Mouse (Mus musculus) bone marrow, adult 2 months (tissue): Measurements from ENCODE around the gene Nyap1. TPM values are rescaled to one million over a fixed set of nuclear protein-coding genes. Genes with fewer than 3 reads are reported as not detected.
"Not testable (repeated sequence)": the region's sequence is repeated elsewhere in the genome, so short reads cannot be mapped to it uniquely, and the experiment has no call there.

Source experiments
- H3K27ac ChIP-seq: fragments of 200-500 bp; 2 replicates; pipeline ENCODE4 v1.5.1; 2012; ENCODE audit warnings: low read depth, mild to moderate bottlenecking, control low read depth, inconsistent platforms, low read length; ENCODE audit not compliant: control insufficient read depth, poor library complexity, insufficient read depth
- H3K4me1 ChIP-seq: fragments of 200-500 bp; 2 replicates; pipeline ENCODE4 v1.6.1; 2011; ENCODE audit warnings: low read length; ENCODE audit not compliant: control insufficient read depth, insufficient read depth
- H3K4me3 ChIP-seq: fragments of 200-500 bp; replicated peaks from 2 replicates; pipeline ENCODE3; 2011; ENCODE audit warnings: mild to moderate bottlenecking, low read depth, low read length, control low read depth; ENCODE audit not compliant: control insufficient read depth
- CTCF ChIP-seq: fragments of 200-500 bp; IDR thresholded peaks from 2 replicates; pipeline ENCODE4 v1.5.1; 2011; ENCODE audit warnings: low read length, control low read depth; ENCODE audit not compliant: control insufficient read depth, insufficient read depth
- POLR2A ChIP-seq: fragments of 200-500 bp; IDR thresholded peaks from 2 replicates; pipeline ENCODE4 v1.6.1; 2011; ENCODE audit warnings: low read depth, mild to moderate bottlenecking, control low read depth, low read length, borderline replicate concordance; ENCODE audit not compliant: control insufficient read depth
- whole genome bisulfite sequencing: fragments of 180-500 bp; shearing (Covaris S2); methylation state at CpG from one replicate; pipeline ENCODE4 v1.1.7; 2018; 5-methylcytosine and 5-hydroxymethylcytosine counted together
- polyA plus RNA-seq: library from polyadenylated mRNA; stranded (reverse); fragments of >200 nt; gene quantifications from 2 replicates; pipeline ENCODE4 v1.2.4, GENCODE M21; 2011; ENCODE audit warnings: low replicate concordance; ENCODE audit not compliant: missing spikeins, insufficient read depth, insufficient read length

The Nyap1 gene
- polyA plus RNA-seq, 1 experiment, result 1.9 TPM

- no peak for TF ChIP-seq POLR2A
- no peak for TF ChIP-seq CTCF
- WGBS, result 75% methylated on average over 6 of the region's 6 CpGs
- no peak overlapping the region for H3K27ac ChIP-seq
Observed at GRCm38 (mm10) chr5:137726767-137727166, 14.6 kb downstream of the Nyap1 start.

DNA sequence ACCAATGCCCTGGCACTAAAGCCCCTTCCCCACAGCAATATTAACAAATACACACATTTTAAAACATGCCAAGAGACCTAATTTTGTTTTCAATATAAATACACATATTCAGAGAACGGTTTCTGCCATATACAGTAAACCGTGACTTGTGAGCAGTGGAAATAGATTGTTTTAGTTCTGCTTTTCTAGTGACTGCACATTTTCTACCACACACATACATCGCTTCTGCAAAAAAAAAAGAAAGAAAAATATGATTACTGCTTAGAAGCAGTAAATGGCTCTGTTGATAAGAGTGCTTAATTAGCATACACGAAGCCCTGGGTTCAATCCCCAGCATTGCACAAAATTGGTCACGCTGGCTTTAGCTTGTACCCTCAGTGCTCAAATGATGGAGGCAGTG is 17.6 kb downstream of the Nyap1 start:
- Histone ChIP-seq H3K4me3 (no peak overlapping the region), H3K4me1 (peaks cover 3% of the 10 kb centered on the region; the same call in 1 of the 2 replicates), H3K27ac (peak overlapping the region; percentile 31; the same call in 1 of the 2 replicates)
- WGBS, result 7% methylated on average over 5 of the region's 5 CpGs
- no peak for TF ChIP-seq CTCF
- TF ChIP-seq POLR2A, result no peak

More at GRCm38 (mm10) chr5:137726767-137727166, 14.6 kb downstream of the Nyap1 start:
- no peaks in the 10 kb centered on the region for H3K4me1 ChIP-seq
- no peak overlapping the region for H3K4me3 ChIP-seq

DNA sequence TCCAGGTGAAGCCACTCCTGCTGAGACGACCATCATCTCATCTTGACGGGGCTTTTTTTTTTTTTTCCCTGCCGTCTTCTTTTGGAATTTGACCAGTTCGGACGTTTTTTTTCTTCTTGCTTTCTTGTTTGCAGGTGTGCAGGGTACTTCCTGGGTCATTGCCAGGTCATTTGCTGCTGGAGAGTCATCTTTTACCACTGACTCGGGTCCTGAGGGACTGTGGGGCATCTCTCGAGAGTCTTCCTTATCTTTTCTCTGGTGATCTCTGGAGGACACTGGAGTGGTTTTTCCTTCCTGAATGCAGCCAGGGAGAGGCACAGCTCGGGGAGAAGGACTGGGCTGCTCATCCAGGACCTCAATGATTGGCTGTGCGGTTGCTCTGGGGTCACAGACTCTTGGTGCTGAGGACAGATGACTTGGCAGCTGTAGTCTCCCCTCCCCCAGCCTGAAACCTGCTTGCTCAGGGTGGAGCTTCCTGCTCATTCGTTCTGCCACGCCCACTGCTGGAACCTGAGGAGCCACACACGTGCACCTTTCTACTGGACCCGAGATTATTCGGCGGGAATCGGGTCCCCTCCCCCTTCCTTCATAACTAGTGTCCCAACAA is 20.7 kb downstream of the Nyap1 start:
- H3K4me1 ChIP-seq, H3K4me3 ChIP-seq, H3K27ac ChIP-seq: not testable (repeated sequence)
- WGBS, result 10% methylated on average over 11 of the region's 16 CpGs

DNA sequence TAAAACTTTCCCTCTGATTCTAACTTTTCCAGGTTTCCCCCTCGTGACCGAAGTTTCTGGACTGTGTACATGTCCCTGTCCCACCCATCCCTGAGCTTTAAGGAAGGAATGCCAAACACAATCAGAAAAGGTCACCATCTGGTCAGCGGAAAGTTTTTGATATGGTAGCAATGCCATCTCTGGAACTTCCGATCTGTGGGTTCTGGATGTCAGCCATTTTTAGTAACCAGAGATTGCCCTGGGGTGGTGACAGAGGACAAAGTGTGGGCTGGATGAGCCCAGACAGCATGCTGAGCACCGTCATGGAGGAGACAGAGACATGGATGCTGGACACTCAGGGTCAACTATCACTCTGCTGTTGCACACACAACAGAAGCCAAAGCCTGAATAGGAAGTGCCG is 22.3 kb downstream of the Nyap1 start:
- H3K4me3 ChIP-seq, result no peak overlapping the region
- peaks cover 3% of the 10 kb centered on the region; the same call in 1 of the 2 replicates for H3K4me1 ChIP-seq
- TF ChIP-seq CTCF (no peak), POLR2A (no peak)
- no peak overlapping the region for H3K27ac ChIP-seq
- 59% methylated on average over 6 of the region's 6 CpGs for WGBS

DNA sequence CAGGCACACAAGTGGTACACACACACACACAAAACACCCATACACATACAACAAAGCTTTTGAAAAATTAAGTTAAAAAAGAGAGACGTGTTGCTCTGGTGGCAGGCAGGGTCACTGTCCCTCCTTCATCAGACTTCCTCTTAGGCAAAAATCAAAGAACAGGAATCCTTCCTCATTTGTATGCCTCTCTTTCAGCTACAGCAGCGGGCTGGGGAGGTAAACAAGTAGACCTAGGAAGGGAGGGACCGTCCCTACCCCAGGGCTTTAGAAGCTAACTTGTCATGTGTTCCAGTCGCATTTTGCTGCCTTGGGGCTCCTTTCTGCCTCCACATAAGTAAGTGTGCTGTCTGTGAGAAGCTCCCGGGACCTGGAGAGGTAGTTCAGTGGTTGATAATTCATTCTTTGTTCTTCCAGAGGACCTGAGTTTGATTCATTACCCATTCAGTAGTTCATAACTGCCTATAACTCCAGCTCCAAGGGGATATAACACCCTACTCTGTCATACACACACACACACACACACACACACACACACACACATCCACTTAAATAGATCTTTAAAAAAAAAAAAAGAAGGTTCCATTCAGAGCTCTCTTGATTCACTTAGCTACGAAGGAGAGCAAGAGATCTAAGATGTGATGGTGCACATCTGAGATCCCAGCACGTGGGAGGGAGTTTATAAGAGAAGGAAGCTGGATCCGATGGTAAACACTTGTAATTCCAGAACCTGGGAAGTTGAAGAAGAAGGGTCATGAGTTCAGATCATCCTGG is 23.2 kb downstream of the Nyap1 start:
- no peak overlapping the region for H3K4me3 ChIP-seq
- 35% methylated on average over 8 of the region's 8 CpGs for WGBS
- TF ChIP-seq CTCF (no peak), POLR2A (no peak)
- H3K4me1 ChIP-seq, result peaks cover 3% of the 10 kb centered on the region; the same call in 1 of the 2 replicates
- H3K27ac ChIP-seq, result no peak overlapping the region

DNA sequence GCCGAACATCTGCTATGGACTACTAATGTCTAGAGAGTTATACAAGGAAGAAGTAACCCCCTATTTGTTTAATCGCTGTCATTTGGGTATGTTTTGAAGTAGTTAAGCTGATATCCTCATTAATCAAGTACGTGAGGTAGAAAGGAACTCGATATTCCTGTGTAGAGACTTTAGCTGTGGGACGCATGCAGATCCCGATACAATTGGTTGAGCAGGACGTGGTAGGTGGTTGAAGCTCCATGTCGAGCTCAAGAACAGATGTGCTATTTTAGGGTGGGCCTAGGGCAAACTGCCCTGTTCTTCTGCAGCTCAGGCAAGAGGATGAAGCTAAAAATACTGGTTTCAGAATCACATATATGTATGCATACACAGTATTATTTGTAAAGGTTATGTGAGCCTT is 25.7 kb downstream of the Nyap1 start:
- peaks cover 3% of the 10 kb centered on the region; the same call in 1 of the 2 replicates for H3K4me1 ChIP-seq
- WGBS, result 84% methylated on average over 8 of the region's 8 CpGs
- H3K27ac ChIP-seq, result no peak overlapping the region
- TF ChIP-seq POLR2A (no peak), CTCF (no peak)
- H3K4me3 ChIP-seq, result no peak overlapping the region

- Histone ChIP-seq H3K4me3 (no peak overlapping the region), H3K4me1 (no peaks in the 10 kb centered on the region; the same call in 1 of the 2 replicates), H3K27ac (no peak overlapping the region)
- TF ChIP-seq CTCF (no peak), POLR2A (no peak)
- WGBS, result 89% methylated on average over 5 of the region's 5 CpGs
Observed at GRCm38 (mm10) chr5:137713454-137713853, 28.0 kb downstream of the Nyap1 start.

DNA sequence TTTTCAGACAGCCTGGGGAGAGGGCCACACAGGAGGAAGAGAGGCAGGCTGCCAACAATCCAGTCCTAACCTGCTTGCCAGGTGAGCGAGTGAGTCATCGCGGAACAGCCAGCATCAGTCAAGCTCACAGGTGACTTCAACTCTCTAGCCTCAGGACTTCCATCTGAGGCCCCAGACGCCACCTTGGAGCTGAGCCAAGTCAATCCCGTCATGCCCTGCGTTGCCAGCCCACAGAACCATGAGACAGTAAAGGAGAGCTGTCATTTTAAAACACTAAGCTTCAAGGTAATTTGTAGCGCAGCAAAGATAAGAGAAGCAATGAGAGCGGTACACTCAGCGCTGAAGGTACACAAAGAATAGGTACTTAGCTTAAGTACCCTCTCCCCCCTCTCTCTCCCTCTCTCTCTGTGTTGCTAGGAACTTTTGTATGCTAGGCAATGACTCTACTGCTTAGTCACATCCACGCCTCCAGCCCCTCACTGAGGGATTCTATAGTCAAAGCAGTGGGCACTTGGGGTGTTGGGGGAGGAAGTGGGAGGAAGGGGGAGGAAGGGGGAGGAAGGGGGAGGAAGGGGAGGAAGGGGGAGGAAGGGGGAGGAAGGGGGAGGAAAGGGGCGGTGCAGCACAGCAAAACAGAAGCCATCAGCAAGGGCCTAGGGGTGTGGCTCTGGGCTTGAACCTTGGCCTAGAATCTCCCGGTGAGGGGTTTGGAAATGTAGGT is 34.3 kb downstream of the Nyap1 start:
- 8% methylated on average over 12 of the region's 12 CpGs for WGBS
- peaks cover 4% of the 10 kb centered on the region for H3K4me1 ChIP-seq
- H3K4me3 ChIP-seq, result peak overlapping the region; percentile 23
- peak overlapping the region; percentile 87 for H3K27ac ChIP-seq
- TF ChIP-seq POLR2A (no peak), CTCF (no peak)
